Mouse (Mus musculus) heart, embryonic 13.5 days (tissue): ENCODE measurements around the gene Ltbp2. TPM values are rescaled to one million over a fixed set of nuclear protein-coding genes. Genes with fewer than 3 reads are reported as not detected.

Experiments
- ATAC-seq: fragments of 200-750 bp; cut with Nextera tagmentation; 2 replicates; pipeline ENCODE4 v1.8.0; 2017; ENCODE audit warnings: moderate TSS enrichment; ENCODE audit not compliant: insufficient number of reproducible peaks, low FRiP score, low TSS enrichment; ENCODE audit errors: extremely low read depth
- H3K27ac ChIP-seq: fragments of 300-500 bp; sonication (generic); replicated peaks from 2 replicates; pipeline ENCODE4 v1.5.1; 2015; ENCODE audit warnings: moderate library complexity, mild to moderate bottlenecking, inconsistent platforms
- H3K27me3 ChIP-seq: fragments of 300-500 bp; sonication (generic); replicated peaks from 2 replicates; pipeline ENCODE4 v1.6.1; 2015; ENCODE audit warnings: mild to moderate bottlenecking, inconsistent platforms
- H3K36me3 ChIP-seq: fragments of 300-500 bp; sonication (generic); 2 replicates; pipeline ENCODE4 v1.6.1; 2015; ENCODE audit warnings: mild to moderate bottlenecking, inconsistent platforms
- H3K4me1 ChIP-seq: fragments of 300-500 bp; sonication (generic); 2 replicates; pipeline ENCODE4 v1.6.1; 2015; ENCODE audit warnings: inconsistent platforms
- H3K4me2 ChIP-seq: fragments of 300-500 bp; sonication (generic); 2 replicates; pipeline ENCODE4 v1.6.1; 2015; ENCODE audit warnings: inconsistent platforms, mild to moderate bottlenecking, moderate library complexity
- H3K4me3 ChIP-seq: fragments of 300-500 bp; sonication (generic); 2 replicates; pipeline ENCODE4 v1.5.1; 2015; ENCODE audit warnings: moderate library complexity, mild to moderate bottlenecking, inconsistent platforms
- H3K9ac ChIP-seq: fragments of 300-500 bp; sonication (generic); 2 replicates; pipeline ENCODE4 v1.6.1; 2015; ENCODE audit warnings: inconsistent platforms, mild to moderate bottlenecking, moderate library complexity
- H3K9me3 ChIP-seq: fragments of 300-500 bp; sonication (generic); 2 replicates; pipeline ENCODE4 v1.6.1; 2016; ENCODE audit warnings: inconsistent platforms
- WGBS: fragments of 180-500 bp; shearing (Covaris S2); methylation state at CpG from one replicate; pipeline ENCODE4 v1.1.7; 2015; ENCODE audit warnings: mixed read lengths; 5-methylcytosine and 5-hydroxymethylcytosine counted together
- polyA plus RNA-seq: library from polyadenylated mRNA; unstranded; fragments of >200 nt; fragmentation: Nextera tagmentation; extraction: Ambion mirVana; gene quantifications from 2 replicates; pipeline ENCODE4 v1.2.1, GENCODE M21; 2015

Ltbp2 gene
- polyA plus RNA-seq, 1 experiment from 2014 or later, result 1.8 TPM

DNA sequence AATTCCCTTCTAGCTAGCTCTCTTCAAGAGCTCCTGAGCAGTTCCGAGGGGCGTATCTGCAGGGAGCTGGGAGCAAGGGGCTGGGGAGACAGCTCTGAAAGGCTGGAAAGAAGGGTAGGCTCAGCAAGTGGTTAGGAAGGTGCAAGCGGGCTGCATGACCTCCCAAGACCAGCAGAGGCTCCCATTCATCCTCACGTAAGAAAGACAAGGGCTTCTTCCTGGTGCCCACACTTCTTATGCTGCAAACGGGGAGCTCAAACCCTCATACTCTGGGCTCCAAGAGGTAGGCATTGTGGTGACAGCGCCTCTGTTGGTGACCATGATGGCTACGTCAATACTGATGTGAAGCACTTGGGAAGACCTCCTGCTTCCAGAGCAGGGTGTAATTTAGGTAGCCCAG, 62.6 kb downstream of the Ltbp2 start:
- ATAC-seq, result no peak
- 36% methylated on average over 7 of the region's 7 CpGs for WGBS
- no peak overlapping the region for H3K9ac ChIP-seq
- H3K4me2 ChIP-seq, result no peak overlapping the region
- H3K4me3 ChIP-seq, result no peak overlapping the region
- H3K4me1 ChIP-seq, result peaks cover under 1% of the 10 kb centered on the region; the same call in 1 of the 2 replicates
- H3K9me3 ChIP-seq, result no peaks in the 10 kb centered on the region
- H3K27ac ChIP-seq, result no peak overlapping the region
- peaks cover 85% of the 10 kb centered on the region for H3K27me3 ChIP-seq
- no peaks in the 10 kb centered on the region for H3K36me3 ChIP-seq

GRCm38 (mm10) chr12:84812004-84812403, 64.3 kb downstream of the Ltbp2 start:
- H3K27me3 ChIP-seq, result peaks cover 97% of the 10 kb centered on the region
- H3K9me3 ChIP-seq, result no peaks in the 10 kb centered on the region
- peaks cover under 1% of the 10 kb centered on the region; the same call in 1 of the 2 replicates for H3K4me1 ChIP-seq
- WGBS, result 39% methylated on average over 3 of the region's 3 CpGs
- ATAC-seq, result no peak
- H3K4me3 ChIP-seq, result no peak overlapping the region
- H3K27ac ChIP-seq, result no peak overlapping the region
- H3K9ac ChIP-seq, result no peak overlapping the region
- no peak overlapping the region for H3K4me2 ChIP-seq
- H3K36me3 ChIP-seq, result no peaks in the 10 kb centered on the region

DNA sequence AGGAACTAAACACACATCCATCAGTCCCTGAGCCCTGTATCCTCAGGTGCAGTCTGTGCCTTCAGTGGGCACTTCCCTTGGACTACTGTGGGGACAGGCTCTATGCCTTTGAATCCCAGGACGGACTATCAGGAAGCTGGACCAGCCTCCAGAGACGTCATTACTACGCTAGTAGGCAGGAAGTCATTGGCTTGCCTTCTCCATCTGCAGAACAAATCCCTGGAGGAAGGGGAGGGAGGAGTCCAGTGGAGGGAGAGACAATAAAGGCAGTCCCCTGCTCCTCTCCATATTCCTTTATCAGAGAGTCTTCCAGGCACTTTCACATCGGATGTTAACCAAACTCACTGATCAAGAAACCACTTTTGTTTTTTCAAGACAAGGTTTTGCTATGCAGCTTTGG, 64.8 kb downstream of the Ltbp2 start:
- H3K9ac ChIP-seq, result no peak overlapping the region
- WGBS, result 51% methylated on average over 4 of the region's 4 CpGs
- ATAC-seq, result no peak
- H3K27ac ChIP-seq, result no peak overlapping the region
- H3K36me3 ChIP-seq, result no peaks in the 10 kb centered on the region
- peaks cover 98% of the 10 kb centered on the region for H3K27me3 ChIP-seq
- no peaks in the 10 kb centered on the region for H3K9me3 ChIP-seq
- no peak overlapping the region for H3K4me2 ChIP-seq
- peaks cover 6% of the 10 kb centered on the region for H3K4me1 ChIP-seq
- no peak overlapping the region for H3K4me3 ChIP-seq

DNA sequence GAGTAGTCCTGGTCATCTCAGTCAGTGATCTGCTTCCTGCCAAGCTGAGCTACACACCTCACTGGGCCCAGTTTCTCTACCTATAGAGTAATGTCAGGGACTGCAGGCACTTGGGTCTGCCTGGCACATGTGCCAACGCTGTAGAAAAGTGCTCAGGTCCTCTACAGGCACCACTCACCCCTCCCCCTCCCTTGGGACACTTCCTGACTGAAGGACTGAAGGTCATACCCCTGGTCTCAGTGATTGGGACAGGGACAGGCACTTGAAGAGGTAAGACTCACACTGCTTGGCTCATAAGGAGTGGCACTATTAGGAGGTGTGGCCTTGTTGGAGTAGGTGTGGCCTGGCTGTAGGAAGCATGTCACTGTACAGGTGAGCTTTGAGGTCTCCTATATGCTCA, 65.5 kb downstream of the Ltbp2 start:
- 53% methylated on average over 1 of the region's 1 CpGs for WGBS
- Histone ChIP-seq H3K4me3 (no peak overlapping the region), H3K9ac (no peak overlapping the region), H3K36me3 (no peaks in the 10 kb centered on the region), H3K4me2 (no peak overlapping the region), H3K27ac (no peak overlapping the region), H3K9me3 (no peaks in the 10 kb centered on the region), H3K27me3 (peaks cover 100% of the 10 kb centered on the region), H3K4me1 (peaks cover 11% of the 10 kb centered on the region)
- no peak for ATAC-seq

DNA sequence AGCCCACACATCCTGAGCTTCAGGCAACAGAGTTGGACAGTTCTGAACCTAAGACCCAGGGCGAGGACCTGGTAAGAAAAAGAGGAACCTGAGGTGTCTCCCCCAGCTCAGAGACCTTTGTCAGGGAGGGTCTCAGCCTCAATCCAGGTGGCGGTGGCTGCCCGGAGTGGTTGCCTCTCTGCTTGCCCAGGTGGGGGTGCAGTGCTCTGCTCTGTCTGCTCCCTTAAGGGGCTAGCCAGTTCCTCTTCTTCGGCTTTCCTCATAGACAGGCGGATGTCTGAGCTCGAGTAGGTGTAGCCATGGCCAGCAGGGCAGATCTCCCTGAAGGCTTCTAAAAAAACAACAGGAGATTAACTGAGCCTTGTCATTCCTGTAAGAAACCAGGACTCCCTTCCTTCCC, 67.3 kb downstream of the Ltbp2 start:
- Histone ChIP-seq H3K4me1 (peaks cover 21% of the 10 kb centered on the region), H3K4me2 (no peak overlapping the region), H3K27me3 (peaks cover 99% of the 10 kb centered on the region), H3K9ac (no peak overlapping the region), H3K36me3 (no peaks in the 10 kb centered on the region), H3K9me3 (no peaks in the 10 kb centered on the region), H3K4me3 (no peak overlapping the region), H3K27ac (no peak overlapping the region)
- no peak for ATAC-seq
- 66% methylated on average over 6 of the region's 6 CpGs for WGBS

DNA sequence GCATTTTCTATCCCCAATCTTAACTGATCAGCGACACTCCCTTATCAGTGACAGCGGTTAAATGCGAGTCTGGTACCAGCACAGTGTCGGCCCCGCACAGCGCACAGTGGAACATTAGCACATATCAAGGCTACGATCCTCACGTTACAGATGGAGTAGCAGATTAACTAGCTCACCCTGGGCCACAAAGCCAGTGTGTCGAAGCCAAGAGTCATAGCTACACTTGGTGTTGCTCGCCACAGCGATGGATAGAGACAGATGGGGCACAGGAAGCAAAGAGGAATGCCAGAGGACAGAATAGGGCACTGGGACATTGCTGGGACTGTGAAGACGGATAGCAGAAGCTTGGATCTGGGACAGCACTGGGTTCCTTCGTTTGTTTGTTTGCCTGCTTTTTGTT, 69.0 kb downstream of the Ltbp2 start:
- H3K4me2 ChIP-seq, result no peak overlapping the region
- H3K4me1 ChIP-seq, result peaks cover 21% of the 10 kb centered on the region
- H3K9me3 ChIP-seq, result no peaks in the 10 kb centered on the region
- no peak overlapping the region for H3K4me3 ChIP-seq
- H3K36me3 ChIP-seq, result no peaks in the 10 kb centered on the region
- no peak for ATAC-seq
- peaks cover 99% of the 10 kb centered on the region for H3K27me3 ChIP-seq
- no peak overlapping the region for H3K27ac ChIP-seq
- 70% methylated on average over 13 of the region's 13 CpGs for WGBS
- no peak overlapping the region for H3K9ac ChIP-seq

- Histone ChIP-seq H3K9ac (no peak overlapping the region), H3K27ac (no peak overlapping the region), H3K9me3 (no peaks in the 10 kb centered on the region), H3K36me3 (no peaks in the 10 kb centered on the region), H3K4me3 (no peak overlapping the region), H3K27me3 (peaks cover 99% of the 10 kb centered on the region), H3K4me2 (no peak overlapping the region), H3K4me1 (peaks cover 21% of the 10 kb centered on the region)
- ATAC-seq, result no peak
- 53% methylated on average over 5 of the region's 5 CpGs for WGBS
These were observed 69.6 kb downstream of the Ltbp2 start for GRCm38 (mm10) chr12:84806726-84807125.

DNA sequence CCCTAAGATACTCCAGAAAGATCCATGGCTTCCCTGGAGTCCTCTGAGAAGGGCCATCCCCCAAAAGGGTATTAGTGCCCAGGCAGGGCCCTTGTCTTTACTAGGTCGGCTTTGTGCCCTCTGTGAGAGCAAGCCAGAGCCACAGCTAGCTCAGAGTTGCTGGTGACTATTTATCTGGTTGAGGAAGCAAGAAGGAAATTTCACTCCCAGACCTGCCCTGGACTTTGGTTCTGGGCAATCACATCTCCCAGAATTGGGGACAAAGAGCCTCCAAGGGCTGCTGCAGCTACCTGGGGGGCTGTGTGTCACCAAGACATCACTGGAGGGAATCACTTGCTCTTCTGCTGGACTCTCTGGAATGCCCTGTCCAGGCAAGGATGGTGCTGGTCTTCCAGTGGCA, 70.3 kb downstream of the Ltbp2 start:
- H3K27me3 ChIP-seq, result peaks cover 98% of the 10 kb centered on the region
- H3K9ac ChIP-seq, result no peak overlapping the region
- H3K4me3 ChIP-seq, result no peak overlapping the region
- no peaks in the 10 kb centered on the region for H3K36me3 ChIP-seq
- H3K27ac ChIP-seq, result no peak overlapping the region
- H3K4me1 ChIP-seq, result peaks cover 22% of the 10 kb centered on the region
- no peaks in the 10 kb centered on the region for H3K9me3 ChIP-seq
- ATAC-seq, result no peak
- no peak overlapping the region for H3K4me2 ChIP-seq
- 68% methylated on average over 1 of the region's 1 CpGs for WGBS

DNA sequence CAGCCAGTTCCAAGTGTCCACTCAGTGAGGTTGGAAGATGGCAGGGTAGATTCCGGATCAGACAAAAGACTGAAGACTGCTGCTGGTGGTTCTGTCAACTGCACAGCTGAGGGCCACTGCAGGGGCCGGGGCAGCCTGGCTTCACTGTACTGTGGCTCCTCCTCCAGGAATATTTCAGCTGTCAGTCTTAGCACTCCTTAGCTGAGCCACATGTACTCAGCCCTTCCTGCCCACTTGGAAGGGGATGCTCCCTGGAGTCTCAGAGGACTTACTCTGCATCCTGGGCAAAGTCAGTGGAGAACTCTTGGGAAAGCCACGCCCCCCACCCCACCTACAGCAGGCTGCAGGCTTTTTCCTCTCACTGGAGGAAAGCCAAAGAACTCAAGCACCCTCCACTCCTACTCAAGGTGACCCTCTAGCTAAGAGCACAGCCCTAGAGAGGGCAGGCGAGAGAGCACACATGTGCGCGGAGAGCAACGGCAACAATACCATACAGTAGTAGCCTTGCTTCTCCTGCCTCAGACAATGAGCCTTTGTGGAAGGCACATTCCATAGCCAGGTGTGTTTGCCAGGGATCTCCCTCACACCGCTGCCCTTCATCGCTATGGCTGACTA, 71.0 kb downstream of the Ltbp2 start:
- Histone ChIP-seq H3K27ac (no peak overlapping the region), H3K27me3 (peaks cover 97% of the 10 kb centered on the region)

DNA sequence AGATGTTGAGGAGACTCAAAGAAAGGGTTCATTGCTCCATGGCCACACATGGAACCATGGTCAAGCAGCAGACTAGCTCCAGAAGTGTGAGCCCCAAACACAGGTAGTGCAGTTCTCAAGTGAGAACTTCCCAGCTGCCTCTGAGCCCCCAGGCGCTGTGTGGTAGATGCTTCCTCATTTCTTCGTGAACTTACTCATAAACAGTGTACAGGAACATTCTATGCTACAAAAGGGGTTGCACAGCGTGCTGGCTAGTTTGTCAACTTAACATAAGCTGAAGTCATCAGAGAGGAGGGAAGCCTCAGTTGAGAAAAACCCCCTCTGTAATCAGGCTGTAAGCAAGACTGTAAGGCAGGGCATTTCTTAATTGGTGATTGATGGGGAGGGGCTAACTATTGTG, 73.7 kb downstream of the Ltbp2 start:
- peaks cover 33% of the 10 kb centered on the region for H3K4me1 ChIP-seq
- peaks cover 96% of the 10 kb centered on the region for H3K27me3 ChIP-seq
- no peak overlapping the region for H3K27ac ChIP-seq
- no peak overlapping the region for H3K4me2 ChIP-seq
- H3K4me3 ChIP-seq, result no peak overlapping the region
- H3K9me3 ChIP-seq, result no peaks in the 10 kb centered on the region
- no peaks in the 10 kb centered on the region for H3K36me3 ChIP-seq
- 84% methylated on average over 3 of the region's 3 CpGs for WGBS
- no peak for ATAC-seq
- H3K9ac ChIP-seq, result no peak overlapping the region

More for the DNA sequence above, 71.0 kb downstream of the Ltbp2 start:
- H3K4me2 ChIP-seq, result no peak overlapping the region
- 51% methylated on average over 9 of the region's 9 CpGs for WGBS
- peaks cover 29% of the 10 kb centered on the region for H3K4me1 ChIP-seq
- no peak overlapping the region for H3K4me3 ChIP-seq
- ATAC-seq, result peak; percentile 28
- no peaks in the 10 kb centered on the region for H3K9me3 ChIP-seq
- H3K36me3 ChIP-seq, result no peaks in the 10 kb centered on the region
- H3K9ac ChIP-seq, result no peak overlapping the region

- Histone ChIP-seq H3K9me3 (no peaks in the 10 kb centered on the region), H3K9ac (no peak overlapping the region), H3K36me3 (no peaks in the 10 kb centered on the region), H3K4me3 (no peak overlapping the region), H3K27ac (no peak overlapping the region), H3K4me1 (peaks cover 29% of the 10 kb centered on the region), H3K27me3 (peaks cover 96% of the 10 kb centered on the region), H3K4me2 (no peak overlapping the region)
- 69% methylated on average over 13 of the region's 13 CpGs for WGBS
- no peak for ATAC-seq
These were observed 74.7 kb downstream of the Ltbp2 start for GRCm38 (mm10) chr12:84801532-84802110.

GRCm38 (mm10) chr12:84800419-84800818, 75.9 kb downstream of the Ltbp2 start:
- WGBS, result 30% methylated on average over 4 of the region's 4 CpGs
- Histone ChIP-seq H3K9ac (no peak overlapping the region), H3K9me3 (no peaks in the 10 kb centered on the region), H3K4me2 (no peak overlapping the region), H3K27me3 (peaks cover 96% of the 10 kb centered on the region), H3K4me1 (peaks cover 18% of the 10 kb centered on the region), H3K36me3 (no peaks in the 10 kb centered on the region), H3K4me3 (no peak overlapping the region), H3K27ac (no peak overlapping the region)
- no peak for ATAC-seq
